Mouse (Mus musculus): Measurements from ENCODE around the gene Tprg.

Tprg gene

DNA sequence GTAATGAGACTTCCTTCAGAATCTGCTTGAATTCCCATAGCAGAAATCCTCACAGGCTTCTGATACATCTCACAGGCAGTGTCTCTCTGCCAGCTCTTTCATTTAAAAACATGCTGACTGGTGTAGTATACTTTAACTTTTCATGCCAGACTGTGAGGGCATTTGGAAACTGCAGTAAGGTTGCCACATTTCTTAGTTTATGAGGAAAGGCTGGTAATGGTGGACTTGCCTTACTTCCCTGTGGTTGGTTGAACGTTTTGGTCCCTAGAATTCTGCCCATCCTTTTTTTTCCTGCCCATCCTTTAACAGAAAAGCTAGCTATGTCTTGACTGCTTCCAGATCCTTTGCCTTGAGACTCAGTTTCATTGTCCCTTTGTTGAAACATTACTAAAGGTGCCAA is 138.8 kb downstream of the Tprg start:
- no peak for DNase-seq (ENCODE audit: low read depth)

DNA sequence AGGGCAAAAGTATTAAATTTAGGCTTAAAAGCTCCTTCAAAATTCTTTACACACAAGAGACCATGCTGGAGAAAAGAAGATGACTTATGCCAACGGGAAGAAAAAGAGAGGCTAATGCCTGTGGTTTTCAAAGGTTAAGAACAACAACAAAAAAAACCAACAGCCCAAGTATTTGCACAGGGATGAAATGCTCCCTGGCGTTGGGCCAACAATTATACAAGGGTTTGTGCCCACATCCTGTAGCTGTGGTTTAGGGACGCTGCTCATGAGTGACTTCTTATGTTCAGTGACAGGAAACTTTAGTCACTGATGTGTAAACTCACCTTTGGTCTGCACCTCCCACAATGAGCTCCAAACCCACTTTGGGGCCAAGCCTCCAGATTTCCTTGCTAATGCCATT is 139.6 kb downstream of the Tprg start:
- peak; percentile 93 for DNase-seq (ENCODE audit: low read depth)

DNA sequence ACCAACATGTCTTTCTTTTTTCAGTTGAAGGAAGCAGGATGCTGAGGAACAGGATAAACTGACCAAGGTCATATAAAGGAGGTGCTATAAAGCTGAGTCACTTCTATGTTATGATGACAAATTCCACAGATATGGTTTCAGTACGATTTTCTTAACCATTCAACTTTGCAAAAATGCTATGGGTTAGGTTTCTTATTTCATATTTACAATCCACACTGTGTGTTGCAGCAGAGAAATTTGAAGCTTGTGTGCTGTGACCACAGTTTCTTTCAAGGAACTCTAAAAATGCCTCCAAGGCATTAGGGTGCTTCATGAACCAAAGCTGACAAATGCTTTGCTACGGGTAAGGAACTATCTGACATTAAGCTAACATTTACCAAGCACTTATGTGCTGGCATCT is 153.4 kb downstream of the Tprg start:
- peak; percentile 11 for DNase-seq (ENCODE audit: low read depth)

DNA sequence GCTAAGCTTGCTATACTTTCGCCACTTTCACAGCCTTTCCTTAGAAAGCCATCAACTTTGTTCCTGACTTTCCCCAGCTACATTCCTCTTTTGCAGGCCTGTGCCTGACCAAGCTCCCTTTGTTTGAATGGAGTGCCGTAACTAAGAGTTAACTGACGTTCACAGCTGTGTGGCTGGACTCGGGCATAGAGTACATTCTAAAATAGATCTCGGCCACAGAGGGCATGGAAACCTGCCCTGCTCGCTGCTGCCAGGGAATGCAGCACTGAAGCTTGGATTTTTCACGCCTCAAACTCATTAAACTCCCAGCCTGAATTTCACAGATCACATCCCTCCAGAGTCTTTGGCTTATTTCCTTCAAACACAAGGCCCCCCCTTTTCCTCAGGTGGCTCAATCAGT is 159.0 kb downstream of the Tprg start:
- DNase-seq (ENCODE audit: low read depth), result no peak

DNA sequence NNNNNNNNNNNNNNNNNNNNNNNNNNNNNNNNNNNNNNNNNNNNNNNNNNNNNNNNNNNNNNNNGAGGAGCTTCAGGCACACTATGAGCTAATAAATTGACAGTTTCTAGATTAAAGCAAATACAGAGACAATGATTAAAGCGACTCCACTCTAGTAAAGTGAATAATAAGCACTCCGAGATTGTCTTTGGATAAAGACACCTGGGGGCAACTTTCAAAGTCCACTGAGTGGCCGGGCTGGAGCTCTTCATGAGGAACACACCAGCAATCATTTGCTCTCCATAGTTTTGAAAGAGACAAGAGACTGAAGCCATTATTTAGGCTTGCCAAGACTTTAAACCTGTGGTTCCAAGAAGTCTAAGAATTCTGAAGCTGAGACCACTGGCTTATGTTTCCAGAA is 164.9 kb downstream of the Tprg start:
- DNase-seq (ENCODE audit: low read depth), result no peak

DNA sequence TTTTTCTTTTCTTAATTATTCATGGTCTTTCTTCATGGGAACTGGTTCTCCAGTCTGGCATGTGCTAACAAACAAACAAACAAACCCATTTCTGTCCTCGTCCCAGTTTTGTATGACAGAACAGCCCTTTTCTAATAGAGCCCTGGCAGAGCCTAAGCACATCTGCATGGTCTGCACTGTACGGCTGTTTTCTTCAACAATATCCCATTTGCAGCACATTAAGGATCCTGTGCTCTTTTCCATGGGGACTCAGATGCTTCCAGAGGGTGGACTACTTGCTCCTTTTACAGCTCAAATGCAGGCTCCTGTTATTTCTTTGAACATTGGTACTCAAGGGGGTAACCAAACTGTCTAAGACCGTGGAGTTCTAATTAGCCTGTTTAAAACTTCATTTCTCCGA is 178.1 kb downstream of the Tprg start:
- no peak for DNase-seq (ENCODE audit: low read depth)

DNA sequence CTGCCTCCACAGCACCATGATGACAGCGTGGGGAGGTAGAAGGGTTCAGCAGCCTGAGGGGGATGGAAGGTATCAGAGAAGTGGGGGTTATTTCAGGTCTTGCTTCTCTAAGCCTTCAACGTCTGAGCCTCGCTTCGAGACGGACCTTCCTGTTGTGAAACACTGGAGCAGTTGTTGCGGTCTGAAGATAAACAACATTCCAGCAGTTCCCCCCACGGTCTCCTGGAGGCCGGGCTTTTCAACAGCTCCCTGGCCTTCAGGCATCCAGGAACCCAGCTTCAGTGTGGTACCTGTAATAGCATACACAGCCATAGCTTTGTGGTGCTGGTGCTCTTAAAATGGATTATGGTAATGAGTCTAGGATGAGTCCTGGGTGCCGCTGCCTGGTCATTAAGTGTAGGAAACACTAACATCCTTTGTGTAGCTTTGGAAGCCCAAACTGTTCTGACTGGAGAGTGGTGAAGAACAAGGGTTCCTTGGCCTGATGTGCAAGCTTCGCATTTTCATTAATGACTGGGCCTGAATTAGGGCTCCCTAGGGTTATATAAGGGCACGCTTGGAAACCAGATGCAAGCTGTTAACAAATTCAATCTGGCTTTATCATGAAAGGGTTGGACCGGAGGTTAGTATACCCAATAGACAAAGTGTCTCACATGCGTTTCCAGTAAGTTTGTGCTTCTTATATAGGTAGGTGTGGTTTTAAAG is 179.0 kb downstream of the Tprg start:
- DNase-seq (ENCODE audit: low read depth), result no peak

DNA sequence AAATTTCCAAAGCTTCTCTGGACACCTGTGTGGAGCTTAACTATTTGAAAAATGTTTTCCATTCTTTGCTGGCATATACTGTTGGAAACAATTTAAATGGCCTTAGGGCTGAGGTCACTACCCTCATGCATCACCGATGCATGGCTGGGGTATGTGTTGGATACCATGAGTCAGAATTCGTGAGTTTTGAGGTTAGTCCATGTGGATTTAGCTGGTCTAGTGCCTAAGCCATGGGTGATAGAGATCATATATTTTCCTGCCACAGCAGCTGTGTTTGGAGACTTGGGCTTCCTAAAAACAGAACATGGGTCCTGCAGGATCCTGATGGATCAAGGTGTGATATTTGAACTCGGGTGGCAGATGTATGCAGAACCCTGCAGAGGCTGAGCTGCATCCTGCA is 181.4 kb downstream of the Tprg start:
- no peak for DNase-seq (ENCODE audit: low read depth)

DNA sequence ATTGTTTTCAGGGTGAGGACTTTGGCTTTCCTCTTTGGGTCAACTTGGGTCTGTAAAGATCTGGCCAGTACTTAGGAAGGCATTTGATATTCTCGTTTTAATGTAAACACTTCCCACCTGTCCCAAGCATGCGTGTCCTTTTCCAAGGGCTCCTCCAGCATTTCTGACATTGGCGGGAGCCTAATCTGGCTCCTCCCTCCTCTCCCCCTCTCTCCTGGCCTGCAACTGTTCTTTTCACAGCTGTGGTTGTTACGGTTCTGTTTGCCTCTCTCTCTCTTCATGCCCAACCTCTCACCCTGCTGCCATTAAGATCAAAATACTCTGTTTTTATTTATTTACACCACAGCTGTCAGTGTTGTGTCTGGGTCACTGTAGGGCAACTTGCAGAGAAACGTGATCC is 182.0 kb downstream of the Tprg start:
- DNase-seq (ENCODE audit: low read depth), result no peak
